Mouse (Mus musculus) WW6 (cell line): Measurements from ENCODE around the gene Slc37a3.

ENCODE experiments used
- DNase-seq: peaks from one replicate; pipeline ENCODE4 v3.0.0-alpha.2; 2013; ENCODE audit warnings: low read depth, low spot score

Gene Slc37a3

GRCm38 (mm10) chr6:39319061-39319761 lies 58.3 kb downstream of the Slc37a3 start:
- no peak for DNase-seq

DNA sequence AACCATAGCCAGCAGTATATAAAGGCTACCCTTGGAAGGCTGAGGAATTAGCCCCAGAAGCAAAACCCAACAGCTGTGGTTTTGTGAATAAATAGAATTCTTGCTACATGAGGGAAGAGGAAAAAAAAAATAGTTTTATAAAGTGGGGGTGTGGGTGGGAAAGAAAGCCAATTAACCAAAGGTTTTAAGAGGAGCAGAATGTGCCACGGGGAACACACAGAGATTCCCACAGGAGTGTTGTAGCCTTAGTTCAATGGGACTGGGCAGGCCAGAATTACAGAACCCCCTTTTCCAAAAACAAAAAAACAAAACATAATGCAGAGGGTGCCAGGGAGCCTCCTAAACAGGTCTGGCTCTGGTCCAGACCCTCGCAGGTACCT lies 58.9 kb downstream of the Slc37a3 start:
- no peak for DNase-seq

DNA sequence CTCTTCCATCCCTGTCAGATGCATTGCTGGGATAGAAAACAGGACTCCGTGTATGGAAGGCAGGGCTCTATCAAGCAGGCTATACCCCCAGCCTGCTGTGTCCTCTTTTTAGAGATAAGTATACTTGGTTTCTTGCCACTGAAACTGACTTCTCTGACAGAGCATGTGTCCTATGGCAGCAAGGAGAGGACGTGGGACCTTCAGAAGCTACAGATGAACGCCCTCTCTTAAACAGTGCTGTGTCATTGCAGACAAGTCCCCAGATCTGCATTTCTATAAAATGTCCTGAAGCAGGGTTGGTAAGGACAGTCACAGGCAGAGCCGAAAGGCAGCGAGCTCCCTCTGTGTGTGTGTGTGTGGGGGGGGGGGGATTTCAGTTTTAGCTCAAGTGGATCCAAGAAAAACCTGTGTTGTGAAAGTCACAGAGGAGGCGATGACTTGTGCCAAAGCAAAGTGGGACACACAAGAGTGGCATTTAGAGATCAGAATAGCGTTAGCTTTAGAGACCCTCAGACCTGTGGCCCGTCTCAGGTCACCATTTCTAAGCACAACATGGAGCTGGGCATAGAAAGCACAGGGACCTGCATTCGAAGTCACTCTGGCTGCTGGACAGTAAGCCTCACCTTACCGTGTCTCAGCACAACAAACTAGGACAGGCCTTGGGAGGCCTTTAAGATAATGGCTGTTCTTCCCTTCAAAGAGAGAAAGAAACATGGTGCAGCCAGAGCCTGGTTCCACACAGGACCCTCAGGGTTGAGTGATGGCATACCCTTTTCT lies 59.4 kb downstream of the Slc37a3 start:
- no peak for DNase-seq

DNA sequence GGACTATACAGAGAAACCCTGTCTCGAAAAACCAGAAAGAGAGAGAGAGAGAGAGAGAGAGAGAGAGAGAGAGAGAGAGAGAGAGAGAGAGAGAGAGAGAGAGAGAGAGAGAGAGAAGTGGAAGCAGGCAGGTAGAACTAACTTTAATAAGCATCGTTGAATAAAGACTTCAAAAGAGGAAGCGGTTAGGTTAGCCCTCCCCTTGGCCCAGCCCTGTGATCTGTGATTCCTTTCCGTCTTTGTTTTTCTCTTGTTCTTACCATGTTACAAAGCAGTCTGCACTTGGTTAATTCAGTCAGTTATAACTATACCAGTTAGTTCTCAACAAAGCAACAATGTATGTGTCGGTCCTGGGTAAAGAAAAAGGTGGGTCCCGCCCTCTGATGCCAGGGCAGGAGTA lies 61.4 kb downstream of the Slc37a3 start:
- DNase-seq = no peak

DNA sequence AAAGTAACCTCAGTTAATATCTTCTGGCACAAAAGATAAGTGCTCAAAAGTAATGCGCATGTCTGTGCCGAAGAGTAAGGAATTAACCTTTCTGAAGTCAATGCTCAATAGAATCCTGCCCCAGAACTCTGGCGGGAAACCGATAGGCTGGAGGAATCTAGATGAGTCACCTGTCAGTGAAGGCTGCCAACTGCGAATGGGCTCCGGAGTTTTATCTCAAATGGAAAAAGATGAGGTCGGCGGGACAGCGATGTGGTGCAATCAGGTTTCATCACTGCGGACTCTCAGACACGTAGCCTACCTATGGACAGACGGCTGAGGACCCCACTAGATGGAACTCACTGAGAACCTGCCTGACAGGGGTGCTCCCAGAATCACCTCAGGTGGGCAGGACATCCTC lies 63.0 kb downstream of the Slc37a3 start:
- no peak for DNase-seq

DNA sequence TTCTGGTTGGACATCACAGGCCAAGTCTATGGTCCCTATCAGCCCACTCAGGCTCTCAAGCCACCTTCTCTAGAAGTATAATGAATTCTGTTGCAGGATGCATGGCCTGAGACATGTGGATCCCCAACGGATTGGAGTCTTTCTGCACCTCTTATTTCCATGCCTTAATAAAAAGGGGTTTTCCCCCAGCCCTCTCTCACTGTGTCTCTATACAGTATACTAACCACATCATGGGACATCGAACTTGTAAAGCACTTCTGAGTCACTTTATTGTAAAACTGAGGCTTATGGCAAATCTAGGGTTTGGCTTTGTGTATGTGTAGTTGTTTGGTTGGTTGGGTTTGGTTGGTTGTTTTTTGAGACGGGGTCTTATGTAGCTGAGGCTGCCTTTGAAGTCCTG lies 65.7 kb downstream of the Slc37a3 start:
- no peak for DNase-seq

- no peak for DNase-seq
These were observed 73.1 kb downstream of the Slc37a3 start for GRCm38 (mm10) chr6:39304371-39304874.

DNA sequence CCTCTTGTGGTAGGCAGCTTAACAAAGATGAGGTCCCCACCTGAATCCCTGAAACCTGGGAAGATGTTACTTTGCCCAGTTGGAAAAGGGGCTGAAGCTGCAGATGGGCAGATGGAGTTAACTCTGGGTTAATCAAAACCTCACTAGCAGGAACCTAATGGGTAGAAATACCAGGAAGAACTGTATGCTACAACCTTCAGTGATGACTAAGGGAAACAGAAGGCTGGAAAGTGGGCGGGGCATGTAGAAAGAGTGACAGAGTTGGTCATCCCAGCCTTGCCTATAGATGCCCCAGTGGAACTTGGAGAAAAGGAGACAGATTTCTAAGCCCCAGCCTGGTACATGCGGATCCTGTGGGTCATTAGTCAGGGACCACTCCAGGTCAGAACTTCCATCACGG lies 76.0 kb downstream of the Slc37a3 start:
- no peak for DNase-seq

GRCm38 (mm10) chr6:39297079-39297478 lies 80.4 kb downstream of the Slc37a3 start:
- no peak for DNase-seq

DNA sequence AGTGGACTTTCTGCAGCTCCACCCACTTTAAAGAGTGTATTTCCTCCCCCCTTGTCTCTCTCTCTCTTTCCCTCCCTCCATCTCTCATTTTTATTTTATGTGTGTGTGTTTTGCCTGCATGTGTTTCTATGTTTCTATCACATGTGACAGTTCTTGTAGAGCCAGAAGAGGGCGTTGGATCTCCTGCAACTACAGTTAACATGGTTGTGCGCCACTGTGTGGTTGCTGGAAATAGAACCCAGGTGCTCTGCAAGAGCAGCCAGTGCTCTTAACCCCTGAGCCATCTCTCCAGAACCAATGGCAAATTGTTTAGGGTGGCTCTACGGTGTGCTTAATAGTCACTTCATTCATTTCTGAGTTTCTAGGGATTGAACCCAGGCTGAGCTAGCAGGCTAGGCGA lies 81.0 kb downstream of the Slc37a3 start:
- peak; percentile 29 for DNase-seq

GRCm38 (mm10) chr6:39295727-39296411 lies 81.6 kb downstream of the Slc37a3 start:
- no peak for DNase-seq

DNA sequence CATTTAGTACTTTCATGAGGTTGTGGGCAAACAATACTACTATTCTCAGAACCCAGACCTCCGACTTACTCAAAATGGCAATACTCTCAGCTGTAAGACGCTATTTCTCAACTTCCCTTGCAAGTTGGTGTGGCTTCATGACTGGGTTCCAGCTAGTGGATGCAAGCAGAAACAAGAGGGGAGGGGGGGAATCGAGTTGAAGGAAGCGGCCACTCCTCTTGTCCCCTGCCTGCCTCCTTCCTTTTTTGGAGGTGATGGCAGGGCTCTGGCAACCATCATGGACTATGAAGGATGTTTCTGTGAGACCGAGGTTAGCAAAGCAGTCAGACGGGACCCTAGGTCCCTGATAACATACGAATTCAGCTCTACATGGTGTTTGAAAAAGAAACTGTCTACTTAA lies 87.8 kb downstream of the Slc37a3 start:
- DNase-seq = no peak

DNA sequence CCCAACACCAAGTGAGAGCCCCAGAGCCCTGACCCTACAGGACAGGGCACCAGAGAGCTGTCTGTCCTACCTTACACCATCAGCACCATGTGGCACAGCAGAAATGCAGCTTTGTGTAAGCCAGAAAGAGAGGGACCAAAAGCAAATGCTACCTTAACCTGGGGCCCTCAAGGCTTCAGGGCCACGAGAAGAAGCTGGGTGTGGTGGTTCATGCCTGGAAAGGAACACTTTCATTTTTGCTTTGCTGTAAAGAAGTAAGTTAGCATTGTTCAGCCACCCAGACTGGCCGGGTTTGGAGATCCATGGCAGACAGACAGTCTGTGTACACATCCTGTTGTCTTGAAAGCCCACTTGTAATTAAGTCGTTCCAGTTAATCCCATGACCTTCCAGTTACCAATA lies 89.7 kb downstream of the Slc37a3 start:
- DNase-seq = no peak

GRCm38 (mm10) chr6:39286732-39287083 lies 90.8 kb downstream of the Slc37a3 start:
- DNase-seq = no peak

DNA sequence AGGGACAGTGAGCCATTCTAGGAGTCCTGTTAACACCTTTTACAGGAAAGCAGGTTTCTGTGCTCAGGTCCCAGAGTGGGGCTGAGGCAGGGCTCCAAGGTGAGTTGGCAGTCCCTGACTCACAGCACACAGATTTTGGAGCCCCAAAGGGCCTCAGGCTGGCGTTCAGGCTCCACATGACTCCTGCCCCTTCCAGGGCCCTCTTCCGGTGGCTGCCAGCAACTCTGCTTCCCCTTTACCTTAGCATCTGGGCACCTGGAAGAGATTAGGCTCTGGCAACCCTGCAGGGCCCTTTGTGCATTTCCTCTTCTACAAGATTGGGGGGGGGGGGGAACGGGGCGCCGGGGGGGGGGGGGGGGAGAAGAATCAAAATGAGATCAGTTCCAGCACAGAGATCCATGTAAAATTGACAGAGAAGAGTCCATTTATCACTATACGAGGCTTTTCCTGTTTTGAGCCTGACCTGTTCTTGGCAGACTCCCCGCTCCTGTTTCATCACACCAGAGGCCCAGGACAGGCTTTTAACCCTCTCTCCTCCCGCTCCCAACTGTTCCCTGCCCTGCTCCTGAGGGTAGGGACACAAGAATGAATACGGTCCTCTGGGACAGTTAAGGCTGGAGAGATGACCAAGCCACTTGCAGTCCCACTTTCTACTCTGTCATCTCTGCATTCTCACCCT lies 91.3 kb downstream of the Slc37a3 start:
- DNase-seq = no peak

GRCm38 (mm10) chr6:39284836-39285235 lies 92.6 kb downstream of the Slc37a3 start:
- DNase-seq = no peak
